In genomic region chrX:36600066-36600465, GRCm38 (mm10) we compare ENCODE assay signal across 9 mouse cellular contexts. TPM values are rescaled to one million over a fixed set of nuclear protein-coding genes. Genes with fewer than 3 reads are reported as not detected.
DNase-seq lines count a peak whose midpoint lies in the region; ATAC-seq and TF ChIP-seq lines count a peak whose summit lies in the region.
"Had no signal": no experiment of that assay in that cellular context is flagged by ENCODE, and none has a peak within 500 bp of the region (broad histone marks: within the 10 kb centered on the region; RNA-seq: fewer than 3 reads in every experiment).

No protein-coding gene starts in this region.

- H3K4me3 ChIP-seq in kidney, embryonic 15.5 days (replicated peaks), result no peak overlapping the region
- H3K4me3 ChIP-seq in hindbrain, embryonic 11.5 days (ENCODE audit: low read depth, low read length), result peak overlapping the region; percentile 62; the same call in 1 of the 2 replicates
- H3K4me3 ChIP-seq in midbrain, postnatal 0 days (ENCODE audit: low read depth, low read length), result peak overlapping the region; percentile 63

- H3K4me1 ChIP-seq in kidney, embryonic 15.5 days, result 0 out of 2 replicates have a peak, but pooled peaks cover 7% of the 10 kb centered on the region
- 0 out of 2 replicates have a peak, but pooled peaks cover 2% of the 10 kb centered on the region for H3K4me1 ChIP-seq in hindbrain, embryonic 11.5 days (replicated peaks; ENCODE audit: control insufficient read depth, insufficient read depth, low read length)
- no peaks in the 10 kb centered on the region for H3K4me1 ChIP-seq in midbrain, postnatal 0 days (ENCODE audit: insufficient read depth, low read length)
- H3K4me1 ChIP-seq: lung, embryonic 15.5 days had no signal

- peak overlapping the region; percentile 55; the same call in 1 of the 2 replicates for H3K4me2 ChIP-seq in kidney, embryonic 15.5 days
- peak overlapping the region; percentile 49 for H3K4me2 ChIP-seq in hindbrain, embryonic 11.5 days (replicated peaks; ENCODE audit: low read depth, low read length)
- peak overlapping the region; percentile 49 for H3K4me2 ChIP-seq in midbrain, postnatal 0 days (ENCODE audit: low read depth, low read length, poor library complexity, severe bottlenecking)

- ATAC-seq in kidney, embryonic 15.5 days (replicated peaks; ENCODE audit: low FRiP score), result no peak
- no peak for ATAC-seq in hindbrain, embryonic 11.5 days (ENCODE audit: low FRiP score)
- ATAC-seq in midbrain, postnatal 0 days (ENCODE audit: low FRiP score), result no peak
- no peak for ATAC-seq in frontal cortex, adult (ENCODE audit: low TSS enrichment)

- no peak for TF ChIP-seq CTCF in midbrain, postnatal 0 days (IDR thresholded peaks at IDR 0.05)

- H3K27me3 ChIP-seq in kidney, embryonic 15.5 days, result no peaks in the 10 kb centered on the region
- no peaks in the 10 kb centered on the region for H3K27me3 ChIP-seq in hindbrain, embryonic 11.5 days (ENCODE audit: control insufficient read depth, insufficient read depth, low read length)
- no peaks in the 10 kb centered on the region for H3K27me3 ChIP-seq in midbrain, postnatal 0 days (ENCODE audit: insufficient read depth, low read length)
- H3K27me3 ChIP-seq: lung, embryonic 15.5 days had no signal

- no peak overlapping the region for H3K9ac ChIP-seq in kidney, embryonic 15.5 days
- H3K9ac ChIP-seq in hindbrain, embryonic 11.5 days (ENCODE audit: low read depth, low read length), result no peak overlapping the region
- no peak overlapping the region for H3K9ac ChIP-seq in midbrain, postnatal 0 days (replicated peaks; ENCODE audit: low read length, poor library complexity, severe bottlenecking)

- peaks cover 14% of the 10 kb centered on the region for H3K36me3 ChIP-seq in kidney, embryonic 15.5 days
- no peaks in the 10 kb centered on the region for H3K36me3 ChIP-seq in hindbrain, embryonic 11.5 days (ENCODE audit: control insufficient read depth, insufficient read depth, low read length)
- no peaks in the 10 kb centered on the region for H3K36me3 ChIP-seq in midbrain, postnatal 0 days (ENCODE audit: insufficient read depth, low read length)
- H3K36me3 ChIP-seq: lung, embryonic 15.5 days had no signal

- no peak for DNase-seq in kidney, adult 8-10 months
- DNase-seq in c-Kit-negative CD71-positive TER-119-positive erythroid progenitor cells, embryonic 14.5 days (ENCODE audit: low read depth, low spot score), result peak; percentile 9
- no peak for DNase-seq in hindbrain, embryonic 11.5 days (ENCODE audit: low spot score)
- no peak for DNase-seq in midbrain, postnatal 0 days (ENCODE audit: low spot score)
- DNase-seq in left cerebral cortex, adult 11 months (ENCODE audit: low spot score), result no peak
- no peak for DNase-seq in ovary, postnatal 36 days (ENCODE audit: low spot score)

- no peaks in the 10 kb centered on the region; the same call in 1 of the 2 replicates for H3K9me3 ChIP-seq in kidney, embryonic 15.5 days (replicated peaks)
- H3K9me3 ChIP-seq in hindbrain, embryonic 11.5 days (ENCODE audit: control insufficient read depth, low read length), result no peaks in the 10 kb centered on the region
- no peaks in the 10 kb centered on the region for H3K9me3 ChIP-seq in midbrain, postnatal 0 days (ENCODE audit: low read length)
- H3K9me3 ChIP-seq: lung, embryonic 15.5 days had no signal

- 77% methylated on average over 8 of the region's 8 CpGs for WGBS in kidney, embryonic 15.5 days
- WGBS in hindbrain, embryonic 11.5 days, result 69% methylated on average over 8 of the region's 8 CpGs
- WGBS in midbrain, postnatal 0 days, result 64% methylated on average over 8 of the region's 8 CpGs

- no peak overlapping the region for H3K27ac ChIP-seq in kidney, embryonic 15.5 days
- H3K27ac ChIP-seq in hindbrain, embryonic 11.5 days (ENCODE audit: low read depth, low read length), result no peak overlapping the region
- no peak overlapping the region for H3K27ac ChIP-seq in midbrain, postnatal 0 days (ENCODE audit: low read depth, low read length)
- H3K27ac ChIP-seq: lung, embryonic 15.5 days had no signal

RNA-seq across cellular contexts. Expression of gene Pgrmc1, which starts 2.1 kb away (rescaled TPM):
- polyA plus RNA-seq in kidney, embryonic 15.5 days (2015; fragmentation: Nextera tagmentation; extraction: Ambion mirVana), result 274 and 289 TPM in 2 replicates
- 490 and 494 TPM in 2 replicates for polyA plus RNA-seq in hindbrain, embryonic 11.5 days (2014; fragmentation: Nextera tagmentation; extraction: Ambion mirVana)
- 521 and 534 TPM in 2 replicates for total RNA-seq in midbrain, postnatal 0 days (2014; rRNA removed)
- 763 and 773 TPM in 2 replicates for polyA plus RNA-seq in midbrain, postnatal 0 days (2015; fragmentation: Nextera tagmentation; extraction: Ambion mirVana)

RNA-seq across cellular contexts. Expression of gene Akap17b, which starts 45.1 kb away (rescaled TPM):
- 3.4 and 3.7 TPM in 2 replicates for polyA plus RNA-seq in kidney, embryonic 15.5 days (2015; fragmentation: Nextera tagmentation; extraction: Ambion mirVana)
- polyA plus RNA-seq in hindbrain, embryonic 11.5 days (2014; fragmentation: Nextera tagmentation; extraction: Ambion mirVana), result 5.0 and 5.9 TPM in 2 replicates
- 9.8 TPM in 2 replicates for total RNA-seq in midbrain, postnatal 0 days (2014; rRNA removed)
- polyA plus RNA-seq in midbrain, postnatal 0 days (2015; fragmentation: Nextera tagmentation; extraction: Ambion mirVana), result 4.9 and 5.3 TPM in 2 replicates
